Mouse (Mus musculus) spleen, adult 2 months (tissue): ENCODE results near the gene Olfr1410.

ENCODE experiments used
- CTCF ChIP-seq: fragments of 200-500 bp; IDR thresholded peaks from 2 replicates; pipeline ENCODE4 v1.5.1; 2011; ENCODE audit warnings: mild to moderate bottlenecking, inconsistent platforms; ENCODE audit not compliant: insufficient read depth, insufficient read length, insufficient replicate concordance; ENCODE audit errors: extremely low read depth
- POLR2A ChIP-seq: fragments of 200-500 bp; IDR thresholded peaks from 2 replicates; pipeline ENCODE4 v1.6.1; 2011; ENCODE audit warnings: low read depth, low read length, inconsistent platforms

- no peak for TF ChIP-seq CTCF
- TF ChIP-seq POLR2A: no peak
Observed at GRCm38 (mm10) chr1:92634976-92635599, 29.5 kb downstream of the Olfr1410 start.
